Mouse (Mus musculus) lung, postnatal 0 days (tissue): Measurements from ENCODE around the gene March1.

Experiments used
- CTCF ChIP-seq: IDR thresholded peaks from 2 replicates; pipeline ENCODE4 v1.5.1; 2016; ENCODE audit warnings: antibody characterized with exemption, mild to moderate bottlenecking
- EP300 ChIP-seq: IDR thresholded peaks from 2 replicates; pipeline ENCODE4 v1.6.1; 2016; ENCODE audit warnings: antibody characterized with exemption, mild to moderate bottlenecking, control low read depth

DNA sequence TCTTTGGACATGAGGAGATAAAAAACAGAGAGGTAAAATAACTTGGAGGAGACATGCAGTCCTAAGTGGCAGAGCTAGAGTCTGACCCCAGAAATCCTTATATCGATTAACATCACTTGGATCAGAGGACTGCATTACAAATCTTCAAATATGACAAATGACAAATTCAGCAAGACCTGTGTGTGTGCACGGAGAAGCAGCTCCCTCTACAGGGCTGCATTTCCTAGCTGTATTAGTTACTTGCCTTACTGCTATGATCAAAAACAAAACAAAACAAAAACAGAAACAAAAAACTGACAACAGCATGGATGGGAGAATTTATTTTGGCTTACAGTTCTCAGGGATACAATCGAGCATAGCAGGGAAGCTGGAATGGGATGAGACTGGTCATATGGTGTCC, 827.7 kb downstream of the March1 start:
- TF ChIP-seq CTCF (no peak), EP300 (no peak)
